Comparison of ENCODE assay signal across 8 mouse cellular contexts in genomic region chr2:28539206-28539605, GRCm38 (mm10). TPM values are rescaled to one million over a fixed set of nuclear protein-coding genes. Genes with fewer than 3 reads are reported as not detected.
DNase-seq lines count a peak whose midpoint lies in the region; ATAC-seq and TF ChIP-seq lines count a peak whose summit lies in the region.

No protein-coding gene starts in this region.

- TF ChIP-seq CTCF in olfactory bulb, adult 2 months (IDR thresholded peaks at IDR 0.05; ENCODE audit: insufficient read depth, low read depth, low read length) = no peak

- peak; percentile 46 for ATAC-seq in intestine, embryonic 15.5 days
- 0 out of 2 replicates have a peak, but pooled peaks have one; percentile 9 for ATAC-seq in liver, embryonic 15.5 days (ENCODE audit: insufficient read depth)

- H3K27ac ChIP-seq in intestine, embryonic 15.5 days = peak overlapping the region; percentile 72
- H3K27ac ChIP-seq in liver, embryonic 15.5 days (replicated peaks) = no peak overlapping the region
- H3K27ac ChIP-seq in olfactory bulb, adult 2 months (ENCODE audit: insufficient read depth, low read depth, low read length) = peak overlapping the region; percentile 56

- no peak overlapping the region for H3K4me3 ChIP-seq in intestine, embryonic 15.5 days (replicated peaks)
- H3K4me3 ChIP-seq in liver, embryonic 15.5 days (replicated peaks) = no peak overlapping the region
- no peak overlapping the region for H3K4me3 ChIP-seq in olfactory bulb, adult 2 months (ENCODE audit: insufficient read depth, low read depth, low read length)

- H3K9ac ChIP-seq in intestine, embryonic 15.5 days = 0 out of 2 replicates have a peak overlapping the region, but pooled peaks have one; percentile 10
- no peak overlapping the region for H3K9ac ChIP-seq in liver, embryonic 15.5 days

- H3K4me2 ChIP-seq in intestine, embryonic 15.5 days (replicated peaks) = peak overlapping the region; percentile 18; the same call in 1 of the 2 replicates
- no peak overlapping the region for H3K4me2 ChIP-seq in liver, embryonic 15.5 days

- peak; percentile 66 for DNase-seq in testis, postnatal 10 days (ENCODE audit: low spot score)
- DNase-seq in testis, postnatal 14 days (ENCODE audit: low spot score) = no peak
- peak; percentile 33 for DNase-seq in embryo, embryonic 9.5 days (ENCODE audit: extremely low spot score)
- DNase-seq in heart, adult 11 months = peak; percentile 99
- DNase-seq in ovary, postnatal 10 days (ENCODE audit: low spot score) = no peak

- TF ChIP-seq POLR2A in olfactory bulb, adult 2 months (IDR thresholded peaks at IDR 0.05; ENCODE audit: insufficient read depth, low read depth, low read length) = no peak

- WGBS in intestine, embryonic 15.5 days = 42% methylated on average over 7 of the region's 7 CpGs
- 54% methylated on average over 7 of the region's 7 CpGs for WGBS in liver, embryonic 15.5 days (ENCODE audit: insufficient replicate concordance)
- WGBS in olfactory bulb, adult 2 months = 34% methylated on average over 7 of the region's 7 CpGs

- peaks cover 9% of the 10 kb centered on the region; the same call in 1 of the 2 replicates for H3K36me3 ChIP-seq in intestine, embryonic 15.5 days
- H3K36me3 ChIP-seq in liver, embryonic 15.5 days (replicated peaks) = no peaks in the 10 kb centered on the region

- no peaks in the 10 kb centered on the region for H3K27me3 ChIP-seq in intestine, embryonic 15.5 days (replicated peaks)
- peaks cover 7% of the 10 kb centered on the region for H3K27me3 ChIP-seq in liver, embryonic 15.5 days

- peaks cover 67% of the 10 kb centered on the region for H3K4me1 ChIP-seq in intestine, embryonic 15.5 days (replicated peaks)
- H3K4me1 ChIP-seq in liver, embryonic 15.5 days (replicated peaks) = peaks cover 20% of the 10 kb centered on the region
- H3K4me1 ChIP-seq in olfactory bulb, adult 2 months (ENCODE audit: control insufficient read depth, insufficient read depth, low read length) = peaks cover 72% of the 10 kb centered on the region

- no peaks in the 10 kb centered on the region for H3K9me3 ChIP-seq in intestine, embryonic 15.5 days
- no peaks in the 10 kb centered on the region for H3K9me3 ChIP-seq in liver, embryonic 15.5 days (replicated peaks)

RNA-seq across cellular contexts. Expression of gene Cel, which starts 24.0 kb away (rescaled TPM):
- polyA plus RNA-seq in intestine, embryonic 15.5 days (2015; fragmentation: Nextera tagmentation; extraction: Ambion mirVana) = 159 and 428 TPM in 2 replicates
- 0.45 and 5.1 TPM in 2 replicates for polyA plus RNA-seq in liver, embryonic 15.5 days (2015; fragmentation: Nextera tagmentation; extraction: Ambion mirVana)
- polyA plus RNA-seq in olfactory bulb, adult 2 months (2012; ENCODE audit: insufficient read depth, insufficient read length, low replicate concordance, missing spikeins) = not detected in 2 replicates

RNA-seq across cellular contexts. Expression of gene Ralgds, which starts 26.3 kb away (rescaled TPM):
- 27.9 and 28.3 TPM in 2 replicates for polyA plus RNA-seq in intestine, embryonic 15.5 days (2015; fragmentation: Nextera tagmentation; extraction: Ambion mirVana)
- polyA plus RNA-seq in liver, embryonic 15.5 days (2015; fragmentation: Nextera tagmentation; extraction: Ambion mirVana) = 1.8 and 2.2 TPM in 2 replicates
- polyA plus RNA-seq in olfactory bulb, adult 2 months (2012; ENCODE audit: insufficient read depth, insufficient read length, low replicate concordance, missing spikeins) = not detected in 2 replicates

RNA-seq across cellular contexts. Expression of gene Gm10134, which starts 33.3 kb away (rescaled TPM):
- 11.8 and 11.9 TPM in 2 replicates for polyA plus RNA-seq in intestine, embryonic 15.5 days (2015; fragmentation: Nextera tagmentation; extraction: Ambion mirVana)
- 0.37 and 0.82 TPM in 2 replicates for polyA plus RNA-seq in liver, embryonic 15.5 days (2015; fragmentation: Nextera tagmentation; extraction: Ambion mirVana)
- polyA plus RNA-seq in olfactory bulb, adult 2 months (2012; ENCODE audit: insufficient read depth, insufficient read length, low replicate concordance, missing spikeins) = not detected in 2 replicates

RNA-seq across cellular contexts. Expression of gene Gbgt1, which starts 42.5 kb away (rescaled TPM):
- polyA plus RNA-seq in intestine, embryonic 15.5 days (2015; fragmentation: Nextera tagmentation; extraction: Ambion mirVana) = 3.7 and 4.0 TPM in 2 replicates
- 0.50 and 0.60 TPM in 2 replicates for polyA plus RNA-seq in liver, embryonic 15.5 days (2015; fragmentation: Nextera tagmentation; extraction: Ambion mirVana)
- not detected in 2 replicates for polyA plus RNA-seq in olfactory bulb, adult 2 months (2012; ENCODE audit: insufficient read depth, insufficient read length, low replicate concordance, missing spikeins)

RNA-seq across cellular contexts. Expression of gene Gtf3c5, which starts 44.3 kb away (rescaled TPM):
- 31.8 and 33.8 TPM in 2 replicates for polyA plus RNA-seq in intestine, embryonic 15.5 days (2015; fragmentation: Nextera tagmentation; extraction: Ambion mirVana)
- polyA plus RNA-seq in liver, embryonic 15.5 days (2015; fragmentation: Nextera tagmentation; extraction: Ambion mirVana) = 12.6 and 14.3 TPM in 2 replicates
- not detected in 2 replicates for polyA plus RNA-seq in olfactory bulb, adult 2 months (2012; ENCODE audit: insufficient read depth, insufficient read length, low replicate concordance, missing spikeins)

Comparison
In these comparisons a context has a peak if more than half of its experiments do, and no peak if none do; other contexts are left out.
1. DNase-seq: peak in testis, postnatal 10 days (single experiment), embryo, embryonic 9.5 days (single experiment) and heart, adult 11 months (single experiment); none in testis, postnatal 14 days (single experiment) and ovary, postnatal 10 days (single experiment).
2. RNA of gene Cel, which starts 24.0 kb away (polyA plus RNA-seq): 159 to 428 TPM in intestine, embryonic 15.5 days; 0.45 to 5.1 TPM in liver, embryonic 15.5 days and not detected in olfactory bulb, adult 2 months; every median in the first group is over 10 times any median in the second.